Mouse (Mus musculus) large intestine, adult 2 months (tissue): ENCODE data around the gene Ints11. TPM values are rescaled to one million over a fixed set of nuclear protein-coding genes. Genes with fewer than 3 reads are reported as not detected.

ENCODE experiments used
- DNase-seq: peaks from one replicate; pipeline ENCODE4 v3.0.0-alpha.2; 2012; ENCODE audit warnings: low read depth, low spot score
- WGBS: fragments of 180-500 bp; shearing (Covaris S2); methylation state at CpG from one replicate; pipeline ENCODE4 v1.1.7; 2018; 5-methylcytosine and 5-hydroxymethylcytosine counted together
- polyA plus RNA-seq: library from polyadenylated mRNA; depleted of rRNA; stranded (reverse); fragments of >200 nt; gene quantifications from 2 replicates; pipeline ENCODE4 v1.2.3, GENCODE M21; 2012

Gene Ints11
- polyA plus RNA-seq, 1 experiment, result 36.7 TPM

DNA sequence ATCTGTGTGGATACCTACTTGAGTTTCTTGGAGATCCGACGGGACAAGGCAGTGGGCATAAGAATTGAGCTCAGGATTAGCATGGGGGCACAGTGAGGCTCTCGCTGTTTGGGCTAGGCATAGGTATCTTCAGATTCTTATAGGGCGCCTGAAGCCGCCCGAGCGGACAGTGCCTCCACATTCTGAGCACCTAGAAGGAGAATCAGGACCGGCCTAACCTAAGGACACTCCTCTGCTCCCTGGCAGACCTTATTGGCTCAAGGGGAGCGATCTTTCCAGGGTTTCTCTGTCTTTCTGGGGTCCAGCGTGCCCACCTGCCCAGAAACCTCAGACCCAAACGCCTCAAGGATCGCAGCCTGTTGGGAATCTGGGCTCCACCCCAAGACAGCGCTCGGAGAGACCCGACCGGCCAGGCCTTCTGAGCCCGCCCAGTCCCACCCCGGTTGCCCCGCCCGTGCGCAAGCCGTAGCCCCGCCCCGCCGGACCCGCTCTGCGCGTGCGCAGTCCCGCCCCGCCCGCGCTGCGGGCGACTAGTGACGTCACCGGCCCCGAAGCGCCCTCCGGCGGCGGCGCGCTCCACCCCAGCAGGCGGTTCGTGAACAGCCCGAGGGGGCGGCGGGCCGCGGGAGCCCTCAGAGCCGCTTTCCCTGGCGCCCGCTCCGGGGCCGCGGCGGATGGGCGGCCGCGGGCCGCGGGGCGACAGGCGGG is 22.3 kb upstream of the Ints11 start, which contains the start of gene Dvl1:
Dvl1 (plus strand) TSS at position 532 of the 708 bp plus-strand sequence.
- WGBS, result 3% methylated on average over 65 of the region's 65 CpGs
- peak; percentile 46 for DNase-seq

- 1% methylated on average over 69 of the region's 69 CpGs for WGBS
- DNase-seq, result no peak
Observed at GRCm38 (mm10) chr4:155847591-155848352, 21.6 kb upstream of the Ints11 start.

- 41% methylated on average over 7 of the region's 7 CpGs for WGBS
- DNase-seq, result no peak
Observed at GRCm38 (mm10) chr4:155848434-155849095, 20.8 kb upstream of the Ints11 start.

GRCm38 (mm10) chr4:155849391-155849790 is 20.0 kb upstream of the Ints11 start:
- WGBS, result 80% methylated on average over 2 of the region's 2 CpGs
- no peak for DNase-seq

DNA sequence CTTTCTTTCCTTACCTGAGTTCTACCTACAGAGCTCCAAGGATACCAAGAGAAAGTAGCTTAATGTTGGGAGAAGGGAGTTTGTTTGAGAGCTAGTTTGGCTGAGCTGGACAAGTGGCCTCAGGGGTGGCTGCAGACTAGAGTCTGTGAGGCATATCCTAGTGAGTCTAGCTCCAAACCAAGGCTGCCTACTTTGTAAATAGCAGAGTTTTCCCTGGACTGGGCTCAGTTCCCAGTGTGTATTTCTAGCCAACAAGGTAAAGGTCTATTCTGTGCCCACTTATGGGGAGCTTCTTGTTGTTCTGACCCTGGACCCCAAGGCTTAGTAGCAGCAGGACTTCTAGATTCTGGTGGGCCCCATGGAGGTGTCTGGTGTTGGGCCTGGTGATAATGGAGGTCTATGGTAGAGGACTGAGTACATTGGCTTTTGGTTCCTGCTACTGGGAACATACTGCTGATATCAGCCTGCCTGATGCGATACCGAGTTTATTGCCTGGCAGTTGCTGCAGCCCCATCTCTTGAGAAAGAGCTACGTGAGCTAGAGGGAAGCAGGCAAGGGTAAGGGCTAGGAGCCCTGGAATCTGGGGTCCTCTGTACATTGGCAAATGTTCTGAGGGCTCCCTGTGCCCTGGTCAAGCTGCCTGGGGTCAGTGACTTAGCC is 19.4 kb upstream of the Ints11 start:
- 65% methylated on average over 3 of the region's 3 CpGs for WGBS

DNA sequence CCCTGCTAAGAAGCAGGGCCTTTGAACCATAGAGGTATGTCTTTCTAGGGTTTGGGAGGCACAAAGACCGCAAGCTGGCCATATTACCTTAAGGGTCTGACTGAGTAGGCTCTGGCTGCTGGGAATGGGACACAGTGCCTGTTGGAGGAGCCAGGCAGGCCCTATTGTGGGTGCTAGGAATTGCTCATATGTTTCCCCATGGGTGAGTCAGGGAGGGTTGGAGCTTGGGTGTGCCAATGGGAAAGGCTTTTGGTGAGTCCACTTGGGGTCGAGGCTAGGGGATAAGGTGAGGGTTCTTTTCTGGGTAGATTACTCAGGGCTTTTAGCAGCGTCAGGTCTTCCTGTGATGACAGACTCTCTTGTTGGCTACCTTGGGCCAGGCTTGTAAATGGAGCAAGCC is 18.0 kb upstream of the Ints11 start:
- 79% methylated on average over 3 of the region's 3 CpGs for WGBS
- DNase-seq, result no peak

More for the DNA sequence above, 19.4 kb upstream of the Ints11 start:
- no peak for DNase-seq

GRCm38 (mm10) chr4:155851951-155852411 is 17.4 kb upstream of the Ints11 start:
- WGBS, result 39% methylated on average over 2 of the region's 2 CpGs
- DNase-seq, result no peak

DNA sequence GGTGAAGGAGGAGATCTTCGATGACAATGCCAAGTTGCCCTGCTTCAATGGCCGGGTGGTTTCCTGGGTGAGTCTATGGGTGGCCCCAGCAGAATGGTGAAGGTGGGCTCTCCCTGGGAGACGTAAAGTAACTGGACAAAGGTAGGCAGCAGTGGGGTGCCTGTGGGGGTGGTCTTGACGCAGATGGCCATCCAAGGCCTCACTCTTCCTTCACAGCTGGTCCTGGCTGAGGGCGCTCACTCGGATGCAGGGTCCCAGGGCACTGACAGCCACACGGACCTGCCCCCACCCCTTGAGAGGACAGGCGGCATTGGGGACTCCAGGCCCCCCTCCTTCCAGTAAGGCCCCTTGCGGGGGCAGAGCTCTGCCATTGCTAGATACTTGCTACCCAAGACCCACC is 15.9 kb upstream of the Ints11 start:
- 91% methylated on average over 9 of the region's 9 CpGs for WGBS
- no peak for DNase-seq

DNA sequence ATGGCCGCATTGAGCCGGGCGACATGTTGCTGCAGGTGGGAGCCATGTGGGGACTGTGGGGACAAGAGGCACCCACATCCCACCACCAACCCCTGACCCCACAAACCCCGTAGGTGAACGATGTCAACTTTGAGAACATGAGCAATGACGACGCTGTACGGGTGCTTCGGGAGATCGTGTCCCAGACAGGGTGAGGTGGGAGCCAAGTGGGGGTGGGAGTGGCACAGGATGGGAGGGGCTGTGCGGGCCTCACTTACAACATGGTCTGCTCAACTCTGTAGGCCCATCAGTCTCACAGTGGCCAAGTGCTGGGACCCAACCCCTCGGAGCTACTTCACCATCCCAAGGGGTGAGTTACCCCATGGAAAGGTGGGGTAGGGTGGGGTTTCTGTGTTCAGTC is 14.4 kb upstream of the Ints11 start:
- DNase-seq, result no peak
- 90% methylated on average over 12 of the region's 12 CpGs for WGBS

- 93% methylated on average over 12 of the region's 12 CpGs for WGBS
- DNase-seq, result no peak
Observed at GRCm38 (mm10) chr4:155856071-155856470, 13.3 kb upstream of the Ints11 start.

DNA sequence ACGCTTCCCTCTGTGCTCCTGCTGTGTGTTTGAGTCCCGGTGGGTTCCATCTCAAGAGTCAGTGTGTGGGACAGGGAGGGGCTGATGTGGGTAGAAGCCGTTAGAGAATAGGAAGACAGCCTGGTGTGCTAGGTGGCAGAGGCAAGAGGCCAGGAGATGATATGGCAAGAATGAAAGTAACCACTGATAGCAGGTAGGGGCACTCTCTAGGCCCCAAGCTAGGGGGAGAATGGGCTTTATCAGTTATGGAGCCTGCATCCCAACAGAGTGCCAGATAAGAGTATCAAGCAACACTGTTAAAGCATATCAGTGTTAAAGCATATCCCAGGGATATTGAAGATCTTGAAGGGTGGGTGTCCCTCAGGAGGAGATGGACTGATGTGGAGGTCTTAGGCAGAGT is 12.5 kb upstream of the Ints11 start:
- 82% methylated on average over 3 of the region's 3 CpGs for WGBS
- no peak for DNase-seq

DNA sequence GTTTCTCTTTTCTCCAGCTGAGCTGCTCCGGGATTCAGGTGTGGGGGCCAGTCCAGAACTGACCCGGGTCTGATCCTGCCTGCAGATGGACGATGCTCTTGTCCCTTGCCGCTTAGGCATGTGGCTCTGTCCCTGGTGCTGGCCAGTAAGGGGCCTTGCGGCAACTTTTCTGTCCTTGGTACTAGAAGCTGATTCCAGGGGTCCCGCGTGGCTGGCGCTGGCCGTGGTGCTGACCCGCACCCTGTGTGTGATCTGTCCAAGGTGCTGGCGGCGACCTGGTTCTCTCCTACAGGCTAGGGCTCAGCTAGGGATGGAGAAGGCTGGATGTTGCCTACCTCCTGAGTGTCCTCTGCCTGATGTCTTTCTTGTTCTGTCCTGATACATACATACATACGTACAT is 10.0 kb upstream of the Ints11 start:
- no peak for DNase-seq
- WGBS, result 41% methylated on average over 13 of the region's 13 CpGs

GRCm38 (mm10) chr4:155861787-155862186 is 7.6 kb upstream of the Ints11 start:
- 88% methylated on average over 7 of the region's 7 CpGs for WGBS
- DNase-seq, result no peak

DNA sequence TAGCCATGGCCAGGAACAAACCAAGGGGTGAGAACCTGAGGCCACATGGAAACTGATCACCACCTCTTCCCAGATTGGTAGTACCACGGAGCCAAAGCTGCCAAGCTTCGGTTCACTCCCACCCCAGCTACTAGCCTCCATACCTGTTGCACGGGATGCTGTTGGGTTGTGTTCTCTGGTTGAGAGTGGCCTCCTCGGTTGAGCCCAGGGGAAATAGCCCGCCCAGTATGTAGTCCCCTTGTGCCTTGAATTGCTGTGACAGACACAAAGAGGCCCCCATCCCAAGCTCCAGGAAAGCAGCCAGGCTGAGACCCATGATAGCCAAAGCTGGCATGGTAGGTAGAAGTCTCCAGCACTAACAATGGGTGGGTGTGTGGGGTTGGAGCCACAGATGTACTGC is 6.3 kb upstream of the Ints11 start, which contains the start of gene Tas1r3:
Tas1r3 (minus strand) TSS at position 362 of the 400 bp plus-strand sequence.
- DNase-seq, result no peak
- 79% methylated on average over 5 of the region's 5 CpGs for WGBS

- DNase-seq, result no peak
- 3% methylated on average over 22 of the region's 22 CpGs for WGBS
Observed at GRCm38 (mm10) chr4:155868614-155869298, 590 bp upstream of the Ints11 start.

GRCm38 (mm10) chr4:155871404-155871803 is 2.1 kb downstream of the Ints11 start:
- WGBS, result 85% methylated on average over 7 of the region's 7 CpGs
- no peak for DNase-seq

- DNase-seq, result no peak
- WGBS, result 82% methylated on average over 3 of the region's 3 CpGs
Observed at GRCm38 (mm10) chr4:155883587-155883986, 14.2 kb downstream of the Ints11 start.

DNA sequence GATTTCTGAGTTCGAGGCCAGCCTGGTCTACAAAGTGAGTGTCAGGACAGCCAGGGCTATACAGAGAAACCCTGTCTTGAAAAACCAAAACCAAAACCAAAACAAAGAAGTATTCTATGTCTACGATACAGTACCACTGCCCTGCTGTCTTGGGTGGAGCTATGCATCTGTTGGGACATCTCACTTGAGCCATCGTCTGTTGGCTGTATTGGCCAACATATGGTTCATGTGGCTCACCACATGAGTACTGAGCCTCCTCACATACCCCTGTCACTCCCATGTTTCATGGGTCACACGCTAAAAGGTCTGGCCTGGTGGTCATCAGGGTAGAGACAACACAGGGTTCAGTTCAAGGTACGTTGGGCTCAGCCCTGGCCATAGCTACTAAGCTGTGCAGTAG is 17.0 kb downstream of the Ints11 start:
- no peak for DNase-seq
- WGBS, result 91% methylated on average over 5 of the region's 5 CpGs

DNA sequence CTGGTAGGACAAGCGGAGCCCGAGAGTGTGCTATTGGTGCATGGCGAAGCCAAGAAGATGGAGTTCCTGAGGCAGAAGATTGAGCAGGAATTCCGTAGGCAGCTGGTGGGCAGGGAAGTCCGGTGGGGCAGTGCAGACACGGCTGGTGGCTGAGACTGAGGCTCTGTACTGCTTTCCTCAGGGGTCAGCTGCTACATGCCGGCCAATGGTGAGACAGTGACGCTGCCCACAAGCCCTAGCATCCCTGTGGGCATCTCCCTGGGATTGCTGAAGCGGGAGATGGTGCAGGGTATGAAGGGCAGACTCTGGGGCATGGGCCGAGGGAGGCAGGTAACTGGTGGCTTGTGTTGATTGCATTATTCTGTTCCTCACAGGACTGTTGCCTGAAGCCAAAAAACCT is 18.3 kb downstream of the Ints11 start:
- 91% methylated on average over 10 of the region's 10 CpGs for WGBS

More for the DNA sequence above, 18.3 kb downstream of the Ints11 start:
- DNase-seq, result no peak
